Mouse (Mus musculus) lung, embryonic 15.5 days (tissue): Measurements from ENCODE around the gene Adgrl4. TPM values are rescaled to one million over a fixed set of nuclear protein-coding genes. Genes with fewer than 3 reads are reported as not detected.

Experiments used
- ATAC-seq: fragments of 200-750 bp; cut with Nextera tagmentation; 2 replicates; pipeline ENCODE4 v1.8.0; 2017; ENCODE audit warnings: moderate number of reproducible peaks, borderline replicate concordance; ENCODE audit not compliant: low FRiP score, low TSS enrichment; ENCODE audit errors: extremely low read depth
- H3K27ac ChIP-seq: fragments of 300-500 bp; sonication (generic); 2 replicates; pipeline ENCODE4 v1.5.1; 2015; ENCODE audit warnings: moderate library complexity, mild to moderate bottlenecking, inconsistent platforms
- H3K27me3 ChIP-seq: fragments of 300-500 bp; sonication (generic); 2 replicates; pipeline ENCODE4 v1.6.1; 2015; ENCODE audit warnings: inconsistent platforms
- H3K36me3 ChIP-seq: fragments of 300-500 bp; sonication (generic); 2 replicates; pipeline ENCODE4 v1.6.1; 2015; ENCODE audit warnings: inconsistent platforms
- H3K4me1 ChIP-seq: fragments of 300-500 bp; sonication (generic); 2 replicates; pipeline ENCODE4 v1.6.1; 2015; ENCODE audit warnings: inconsistent platforms
- H3K4me2 ChIP-seq: fragments of 300-500 bp; sonication (generic); 2 replicates; pipeline ENCODE4 v1.6.1; 2015; ENCODE audit warnings: inconsistent platforms, mild to moderate bottlenecking, moderate library complexity
- H3K4me3 ChIP-seq: fragments of 300-500 bp; sonication (generic); 2 replicates; pipeline ENCODE4 v1.5.1; 2015; ENCODE audit warnings: mild to moderate bottlenecking, inconsistent platforms
- H3K9ac ChIP-seq: fragments of 300-500 bp; sonication (generic); 2 replicates; pipeline ENCODE4 v1.6.1; 2015; ENCODE audit warnings: inconsistent platforms
- H3K9me3 ChIP-seq: fragments of 300-500 bp; sonication (generic); 2 replicates; pipeline ENCODE4 v1.6.1; 2016; ENCODE audit warnings: inconsistent platforms
- WGBS: fragments of 180-500 bp; shearing (Covaris S2); methylation state at CpG from one replicate; pipeline ENCODE4 v1.1.7; 2015; 5-methylcytosine and 5-hydroxymethylcytosine counted together
- polyA plus RNA-seq: library from polyadenylated mRNA; unstranded; fragments of >200 nt; fragmentation: Nextera tagmentation; extraction: Ambion mirVana; gene quantifications from 2 replicates; pipeline ENCODE4 v1.2.1, GENCODE M21; 2015

Gene Adgrl4
- polyA plus RNA-seq, 1 experiment from 2014 or later, result 23.9 TPM

- Histone ChIP-seq H3K4me1 (no peaks in the 10 kb centered on the region), H3K27me3 (no peaks in the 10 kb centered on the region), H3K4me3 (no peak overlapping the region), H3K9me3 (no peaks in the 10 kb centered on the region), H3K9ac (no peak overlapping the region), H3K4me2 (no peak overlapping the region), H3K36me3 (no peaks in the 10 kb centered on the region), H3K27ac (no peak overlapping the region)
- WGBS, result 78% methylated on average over 3 of the region's 3 CpGs
- ATAC-seq, result no peak
Measured at GRCm38 (mm10) chr3:151547182-151547581, 109.5 kb downstream of the Adgrl4 start.

GRCm38 (mm10) chr3:151551002-151551401, 113.3 kb downstream of the Adgrl4 start:
- Histone ChIP-seq H3K36me3 (no peaks in the 10 kb centered on the region), H3K27ac (no peak overlapping the region), H3K4me1 (no peaks in the 10 kb centered on the region), H3K4me3 (no peak overlapping the region), H3K9me3 (no peaks in the 10 kb centered on the region), H3K27me3 (no peaks in the 10 kb centered on the region), H3K4me2 (no peak overlapping the region), H3K9ac (no peak overlapping the region)
- no peak; the same call in 1 of the 2 replicates for ATAC-seq
- 29% methylated on average over 5 of the region's 5 CpGs for WGBS

- Histone ChIP-seq H3K4me2 (no peak overlapping the region), H3K9ac (no peak overlapping the region), H3K4me1 (no peaks in the 10 kb centered on the region), H3K27ac (no peak overlapping the region), H3K27me3 (no peaks in the 10 kb centered on the region), H3K9me3 (no peaks in the 10 kb centered on the region), H3K36me3 (no peaks in the 10 kb centered on the region), H3K4me3 (no peak overlapping the region)
- ATAC-seq, result no peak
- WGBS, result 83% methylated on average over 2 of the region's 2 CpGs
Measured at GRCm38 (mm10) chr3:151556635-151557034, 118.9 kb downstream of the Adgrl4 start.

- Histone ChIP-seq H3K36me3 (no peaks in the 10 kb centered on the region), H3K4me1 (no peaks in the 10 kb centered on the region), H3K27me3 (no peaks in the 10 kb centered on the region), H3K4me3 (no peak overlapping the region), H3K27ac (no peak overlapping the region), H3K9ac (no peak overlapping the region), H3K9me3 (no peaks in the 10 kb centered on the region), H3K4me2 (no peak overlapping the region)
- WGBS, result 44% methylated on average over 2 of the region's 2 CpGs
- no peak for ATAC-seq
Measured at GRCm38 (mm10) chr3:151557125-151557524, 119.4 kb downstream of the Adgrl4 start.

- 47% methylated on average over 5 of the region's 5 CpGs for WGBS
- H3K4me2 ChIP-seq, result no peak overlapping the region
- no peaks in the 10 kb centered on the region for H3K27me3 ChIP-seq
- H3K27ac ChIP-seq, result no peak overlapping the region
- no peaks in the 10 kb centered on the region for H3K9me3 ChIP-seq
- H3K4me3 ChIP-seq, result no peak overlapping the region
- no peaks in the 10 kb centered on the region for H3K36me3 ChIP-seq
- no peak for ATAC-seq
- no peaks in the 10 kb centered on the region for H3K4me1 ChIP-seq
- H3K9ac ChIP-seq, result no peak overlapping the region
Measured at GRCm38 (mm10) chr3:151557607-151558006, 119.9 kb downstream of the Adgrl4 start.

- no peak for ATAC-seq
- Histone ChIP-seq H3K27me3 (no peaks in the 10 kb centered on the region), H3K36me3 (no peaks in the 10 kb centered on the region), H3K9me3 (no peaks in the 10 kb centered on the region), H3K4me1 (no peaks in the 10 kb centered on the region), H3K4me2 (no peak overlapping the region), H3K4me3 (no peak overlapping the region), H3K9ac (no peak overlapping the region), H3K27ac (no peak overlapping the region)
- WGBS, result 70% methylated on average over 4 of the region's 4 CpGs
Measured at GRCm38 (mm10) chr3:151558374-151558773, 120.7 kb downstream of the Adgrl4 start.

GRCm38 (mm10) chr3:151565664-151566621, 128.3 kb downstream of the Adgrl4 start:
- H3K9me3 ChIP-seq, result no peaks in the 10 kb centered on the region

GRCm38 (mm10) chr3:151566629-151567028, 128.9 kb downstream of the Adgrl4 start:
- Histone ChIP-seq H3K9ac (no peak overlapping the region), H3K4me1 (no peaks in the 10 kb centered on the region), H3K36me3 (no peaks in the 10 kb centered on the region), H3K4me2 (no peak overlapping the region), H3K4me3 (no peak overlapping the region), H3K27me3 (no peaks in the 10 kb centered on the region), H3K27ac (no peak overlapping the region), H3K9me3 (no peaks in the 10 kb centered on the region)
- no peak for ATAC-seq
- 50% methylated on average over 5 of the region's 5 CpGs for WGBS

More at GRCm38 (mm10) chr3:151565664-151566621, 128.3 kb downstream of the Adgrl4 start:
- Histone ChIP-seq H3K27me3 (no peaks in the 10 kb centered on the region), H3K4me1 (no peaks in the 10 kb centered on the region), H3K4me2 (no peak overlapping the region), H3K36me3 (no peaks in the 10 kb centered on the region), H3K9ac (no peak overlapping the region), H3K27ac (no peak overlapping the region), H3K4me3 (no peak overlapping the region)
- ATAC-seq, result no peak
- WGBS, result 54% methylated on average over 16 of the region's 16 CpGs

GRCm38 (mm10) chr3:151567541-151567940, 129.9 kb downstream of the Adgrl4 start:
- H3K4me3 ChIP-seq, result no peak overlapping the region
- H3K9ac ChIP-seq, result no peak overlapping the region
- H3K4me2 ChIP-seq, result no peak overlapping the region
- H3K27ac ChIP-seq, result no peak overlapping the region
- 38% methylated on average over 3 of the region's 3 CpGs for WGBS
- H3K27me3 ChIP-seq, result no peaks in the 10 kb centered on the region
- H3K36me3 ChIP-seq, result no peaks in the 10 kb centered on the region
- no peaks in the 10 kb centered on the region for H3K4me1 ChIP-seq
- H3K9me3 ChIP-seq, result no peaks in the 10 kb centered on the region
- ATAC-seq, result no peak

GRCm38 (mm10) chr3:151572089-151572488, 134.4 kb downstream of the Adgrl4 start:
- WGBS, result 90% methylated on average over 5 of the region's 5 CpGs
- Histone ChIP-seq H3K4me3 (no peak overlapping the region), H3K9me3 (no peaks in the 10 kb centered on the region), H3K27ac (no peak overlapping the region), H3K9ac (no peak overlapping the region), H3K4me2 (no peak overlapping the region), H3K4me1 (no peaks in the 10 kb centered on the region), H3K27me3 (no peaks in the 10 kb centered on the region), H3K36me3 (no peaks in the 10 kb centered on the region)
- ATAC-seq, result no peak

GRCm38 (mm10) chr3:151575292-151575691, 137.6 kb downstream of the Adgrl4 start:
- Histone ChIP-seq H3K27ac (no peak overlapping the region), H3K9me3 (no peaks in the 10 kb centered on the region), H3K4me1 (no peaks in the 10 kb centered on the region), H3K4me3 (no peak overlapping the region), H3K27me3 (no peaks in the 10 kb centered on the region), H3K4me2 (no peak overlapping the region), H3K36me3 (no peaks in the 10 kb centered on the region), H3K9ac (no peak overlapping the region)
- 81% methylated on average over 7 of the region's 7 CpGs for WGBS
- ATAC-seq, result no peak

GRCm38 (mm10) chr3:151576155-151576554, 138.5 kb downstream of the Adgrl4 start:
- Histone ChIP-seq H3K9ac (no peak overlapping the region), H3K27ac (no peak overlapping the region), H3K4me1 (no peaks in the 10 kb centered on the region), H3K9me3 (no peaks in the 10 kb centered on the region), H3K4me3 (no peak overlapping the region), H3K4me2 (no peak overlapping the region), H3K36me3 (no peaks in the 10 kb centered on the region), H3K27me3 (no peaks in the 10 kb centered on the region)
- WGBS, result 92% methylated on average over 3 of the region's 3 CpGs
- ATAC-seq, result no peak
